Mouse (Mus musculus) lung, postnatal 0 days (tissue): ENCODE results near the gene Pde11a. TPM values are rescaled to one million over a fixed set of nuclear protein-coding genes. Genes with fewer than 3 reads are reported as not detected.
A peak's percentile ranks its signal among the peaks of the same experiment; 100 is the strongest.

Experiments used
- ATAC-seq: fragments of 200-750 bp; cut with Nextera tagmentation; 2 replicates; pipeline ENCODE4 v1.8.0; 2017; ENCODE audit warnings: moderate library complexity
- DNase-seq: peaks from one replicate; pipeline ENCODE4 v3.0.0-alpha.2; 2016; ENCODE audit warnings: low spot score
- H3K27ac ChIP-seq: fragments of 300-500 bp; sonication (generic); 2 replicates; pipeline ENCODE4 v1.5.1; 2014; ENCODE audit warnings: antibody characterized with exemption, mild to moderate bottlenecking, low read length, mixed read lengths
- H3K27me3 ChIP-seq: fragments of 300-500 bp; sonication (generic); replicated peaks from 2 replicates; pipeline ENCODE4 v1.6.1; 2014; ENCODE audit warnings: low read length, mixed read lengths; ENCODE audit not compliant: insufficient read depth
- H3K36me3 ChIP-seq: fragments of 300-500 bp; sonication (generic); 2 replicates; pipeline ENCODE4 v1.6.1; 2014; ENCODE audit warnings: low read length, mixed read lengths; ENCODE audit not compliant: insufficient read depth
- H3K4me1 ChIP-seq: fragments of 300-500 bp; sonication (generic); 2 replicates; pipeline ENCODE4 v1.6.1; 2014; ENCODE audit warnings: antibody characterized with exemption, low read depth, low read length, mixed read lengths; ENCODE audit not compliant: insufficient read depth
- H3K4me2 ChIP-seq: fragments of 300-500 bp; sonication (generic); replicated peaks from 2 replicates; pipeline ENCODE4 v1.6.1; 2014; ENCODE audit warnings: low read depth, mild to moderate bottlenecking, low read length, moderate library complexity, mixed read lengths
- H3K4me3 ChIP-seq: fragments of 300-500 bp; sonication (generic); 2 replicates; pipeline ENCODE4 v1.5.1; 2014; ENCODE audit warnings: low read depth, low read length
- H3K9ac ChIP-seq: fragments of 300-500 bp; sonication (generic); replicated peaks from 2 replicates; pipeline ENCODE4 v1.6.1; 2014; ENCODE audit warnings: low read depth, mild to moderate bottlenecking
- H3K9me3 ChIP-seq: fragments of 300-500 bp; sonication (generic); 2 replicates; pipeline ENCODE4 v1.6.1; 2016; ENCODE audit warnings: low read length, mixed read lengths
- CTCF ChIP-seq: IDR thresholded peaks from 2 replicates; pipeline ENCODE4 v1.5.1; 2016; ENCODE audit warnings: antibody characterized with exemption, mild to moderate bottlenecking
- EP300 ChIP-seq: IDR thresholded peaks from 2 replicates; pipeline ENCODE4 v1.6.1; 2016; ENCODE audit warnings: antibody characterized with exemption, mild to moderate bottlenecking, control low read depth
- WGBS: fragments of 180-500 bp; shearing (Covaris S2); extraction: QIAGEN DNeasy Blood & Tissue Kit; methylation state at CpG from one replicate; pipeline ENCODE4 v1.1.7; 2014; 5-methylcytosine and 5-hydroxymethylcytosine counted together
- polyA plus RNA-seq: library from polyadenylated mRNA; unstranded; fragments of >200 nt; fragmentation: Nextera tagmentation; extraction: Ambion mirVana; gene quantifications from 2 replicates; pipeline ENCODE4 v1.2.1, GENCODE M21; 2015

The Pde11a gene
- polyA plus RNA-seq, 1 experiment from 2014 or later: 0.16 TPM

DNA sequence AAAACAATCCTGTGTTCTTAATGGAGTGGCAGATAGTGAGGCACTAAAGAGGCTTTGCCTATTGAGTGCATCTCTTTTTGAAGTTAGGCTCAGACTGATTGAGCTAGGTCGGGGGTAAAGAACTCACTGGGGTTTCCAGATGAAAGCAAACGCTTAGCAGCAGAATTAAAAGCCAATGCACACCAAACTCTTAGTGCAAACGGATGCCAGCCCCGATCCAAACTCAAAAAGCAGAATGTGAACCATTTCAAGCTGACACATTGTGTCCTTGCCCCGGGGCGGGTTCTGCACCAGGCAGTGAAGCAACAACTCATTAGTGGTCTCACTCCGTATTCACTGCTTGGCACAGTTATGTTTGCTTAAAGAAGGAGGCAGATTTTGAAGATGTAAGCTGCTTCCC is 321.7 kb downstream of the Pde11a start:
- TF ChIP-seq EP300 (no peak), CTCF (no peak)
- Histone ChIP-seq H3K9me3 (no peaks in the 10 kb centered on the region), H3K4me1 (no peaks in the 10 kb centered on the region), H3K4me3 (no peak overlapping the region), H3K4me2 (no peak overlapping the region), H3K9ac (no peak overlapping the region), H3K36me3 (no peaks in the 10 kb centered on the region), H3K27me3 (no peaks in the 10 kb centered on the region), H3K27ac (no peak overlapping the region)
- ATAC-seq (no peak), DNase-seq (no peak)
- 14% methylated on average over 7 of the region's 7 CpGs for WGBS

DNA sequence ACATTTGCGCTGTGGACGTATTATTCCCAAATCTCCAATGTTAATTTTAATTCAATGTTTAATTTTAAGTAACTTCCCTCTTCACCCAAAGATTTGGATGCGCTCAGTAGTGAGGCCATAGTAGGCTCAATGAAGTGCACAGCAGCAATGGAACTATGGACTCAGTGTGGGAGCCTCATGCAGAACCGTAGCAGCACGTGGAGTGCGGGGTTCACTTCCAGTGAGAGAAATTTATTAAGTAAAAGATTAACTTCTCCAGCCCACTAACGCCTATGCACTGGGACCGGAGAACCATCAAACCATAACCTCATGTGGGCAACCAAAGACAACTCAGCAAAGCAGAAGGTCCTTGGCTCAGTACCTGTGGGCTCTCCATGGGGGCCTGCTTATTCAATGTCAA is 322.4 kb downstream of the Pde11a start:
- TF ChIP-seq CTCF (no peak), EP300 (no peak)
- Histone ChIP-seq H3K9ac (no peak overlapping the region), H3K9me3 (no peaks in the 10 kb centered on the region), H3K27ac (no peak overlapping the region), H3K27me3 (no peaks in the 10 kb centered on the region), H3K4me1 (no peaks in the 10 kb centered on the region), H3K36me3 (no peaks in the 10 kb centered on the region), H3K4me2 (no peak overlapping the region), H3K4me3 (no peak overlapping the region)
- no peak for DNase-seq
- ATAC-seq: no peak
- 77% methylated on average over 8 of the region's 8 CpGs for WGBS

DNA sequence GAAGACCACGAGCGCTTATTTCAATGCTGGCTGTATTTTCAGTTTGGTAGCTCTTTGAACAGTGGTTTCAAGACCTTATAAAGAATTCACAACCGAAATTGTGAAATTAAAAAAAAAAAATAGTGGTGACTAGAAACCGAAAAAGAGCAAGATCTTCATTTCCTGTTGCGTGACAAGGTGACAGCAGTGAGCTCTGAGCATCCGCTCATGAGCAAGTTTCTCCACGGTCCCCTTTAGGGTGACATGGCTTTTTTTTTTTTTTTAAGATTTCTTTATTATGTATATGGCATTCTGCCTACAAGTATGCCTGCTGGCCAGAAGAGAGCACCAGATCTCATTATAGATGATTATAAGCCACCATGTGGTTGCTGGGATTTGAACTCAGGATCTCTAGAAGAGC is 323.1 kb downstream of the Pde11a start:
- no peak overlapping the region for H3K27ac ChIP-seq
- H3K36me3 ChIP-seq: no peaks in the 10 kb centered on the region
- no peak for ATAC-seq
- TF ChIP-seq CTCF: no peak
- no peak for TF ChIP-seq EP300
- H3K27me3 ChIP-seq: no peaks in the 10 kb centered on the region
- no peaks in the 10 kb centered on the region for H3K9me3 ChIP-seq
- no peak overlapping the region for H3K9ac ChIP-seq
- DNase-seq: no peak
- H3K4me1 ChIP-seq: no peaks in the 10 kb centered on the region
- no peak overlapping the region for H3K4me2 ChIP-seq
- 86% methylated on average over 7 of the region's 7 CpGs for WGBS
- no peak overlapping the region for H3K4me3 ChIP-seq

DNA sequence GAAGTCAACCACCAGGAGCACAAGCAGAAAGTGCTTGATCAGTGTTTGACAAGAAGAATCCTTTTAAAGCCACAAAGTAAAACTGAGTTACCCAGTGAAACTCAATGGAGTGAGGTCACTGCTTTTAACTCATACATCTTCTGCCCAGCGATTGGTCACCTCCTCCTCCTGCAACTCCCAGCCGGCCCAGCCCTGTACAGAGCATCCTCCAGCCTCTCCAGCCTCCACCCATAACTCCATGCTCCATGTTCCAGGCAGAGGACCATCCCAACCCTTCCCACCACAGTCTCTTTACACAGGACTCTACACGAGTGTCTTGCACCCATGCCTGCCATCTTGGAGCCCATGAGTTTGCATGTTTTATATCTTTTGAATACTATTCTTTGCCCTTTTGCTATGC is 323.9 kb downstream of the Pde11a start:
- Histone ChIP-seq H3K27me3 (no peaks in the 10 kb centered on the region), H3K36me3 (no peaks in the 10 kb centered on the region), H3K9ac (no peak overlapping the region), H3K4me3 (no peak overlapping the region), H3K4me1 (no peaks in the 10 kb centered on the region), H3K4me2 (no peak overlapping the region), H3K9me3 (no peaks in the 10 kb centered on the region), H3K27ac (no peak overlapping the region)
- DNase-seq (no peak), ATAC-seq (no peak)
- WGBS: 71% methylated on average over 3 of the region's 3 CpGs
- TF ChIP-seq CTCF (no peak), EP300 (no peak)

DNA sequence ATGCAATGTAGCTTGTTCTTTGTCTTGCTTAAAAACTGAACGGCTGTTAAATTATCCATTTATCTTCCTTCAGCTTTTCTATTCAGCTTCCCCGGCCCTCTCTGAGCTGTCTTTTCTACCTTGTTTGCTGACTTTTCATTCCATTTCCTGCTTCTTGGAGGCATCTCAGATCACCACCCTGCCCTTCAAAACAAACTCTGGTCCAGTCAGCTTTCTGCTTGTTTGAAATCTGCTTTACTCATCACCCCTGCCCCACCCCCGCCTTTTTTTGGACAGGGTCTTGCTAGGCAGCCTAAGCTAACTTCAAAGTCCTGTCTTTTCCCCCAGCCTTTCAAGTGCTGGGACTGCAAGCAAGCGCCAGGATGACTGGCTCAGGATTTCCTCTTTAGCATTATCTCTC is 332.4 kb downstream of the Pde11a start:
- Histone ChIP-seq H3K36me3 (no peaks in the 10 kb centered on the region), H3K4me1 (no peaks in the 10 kb centered on the region), H3K9me3 (no peaks in the 10 kb centered on the region), H3K27me3 (no peaks in the 10 kb centered on the region), H3K9ac (no peak overlapping the region), H3K4me2 (no peak overlapping the region), H3K27ac (no peak overlapping the region), H3K4me3 (no peak overlapping the region)
- DNase-seq (no peak), ATAC-seq (no peak)
- 13% methylated on average over 4 of the region's 4 CpGs for WGBS
- TF ChIP-seq EP300 (no peak), CTCF (no peak)

DNA sequence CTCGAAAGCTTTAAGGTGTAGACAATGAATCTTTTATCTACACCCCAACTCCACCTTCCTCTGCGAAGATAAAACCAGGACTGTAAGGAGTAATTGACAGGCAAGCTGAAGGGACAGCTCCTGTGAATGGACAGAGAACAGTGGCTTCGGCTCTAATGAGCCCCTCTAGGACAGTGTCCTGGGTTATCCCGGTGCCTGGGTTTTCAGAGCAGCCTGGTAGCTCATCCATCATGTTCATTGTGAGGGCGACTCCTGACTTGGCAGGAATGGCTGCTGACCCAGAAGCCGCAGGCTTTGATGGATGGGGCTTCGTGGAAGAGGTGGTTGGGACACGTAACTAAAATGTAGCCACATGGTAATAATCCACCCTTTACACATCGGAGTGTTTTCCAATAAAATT is 335.7 kb downstream of the Pde11a start:
- 35% methylated on average over 9 of the region's 9 CpGs for WGBS
- H3K36me3 ChIP-seq: no peaks in the 10 kb centered on the region

DNA sequence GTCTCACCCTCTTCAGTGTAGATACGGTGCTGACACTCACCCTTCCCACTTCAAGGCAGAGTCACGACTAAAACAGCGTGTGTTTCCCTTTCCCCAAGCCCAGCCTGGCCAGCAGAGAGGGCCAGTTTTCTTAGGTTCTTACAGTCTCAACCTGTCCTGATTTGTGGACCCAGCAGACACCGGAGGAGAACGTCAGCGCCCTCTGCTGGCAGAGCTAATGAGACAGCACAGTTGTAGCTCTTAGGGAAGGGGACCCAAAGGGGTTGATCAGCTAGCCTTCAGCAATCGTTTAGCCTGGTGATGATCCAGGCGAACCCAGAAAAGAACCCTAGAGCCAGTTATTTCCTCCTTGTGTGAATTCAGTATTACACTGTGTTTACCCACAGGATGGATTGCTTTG is 337.2 kb downstream of the Pde11a start:
- H3K9ac ChIP-seq: no peak overlapping the region
- 31% methylated on average over 8 of the region's 8 CpGs for WGBS
- peak; percentile 49 for DNase-seq

More for the DNA sequence above, 335.7 kb downstream of the Pde11a start:
- H3K9me3 ChIP-seq: no peaks in the 10 kb centered on the region
- H3K9ac ChIP-seq: no peak overlapping the region
- no peak for DNase-seq
- H3K4me2 ChIP-seq: no peak overlapping the region
- no peak overlapping the region for H3K4me3 ChIP-seq
- H3K4me1 ChIP-seq: no peaks in the 10 kb centered on the region
- no peak overlapping the region for H3K27ac ChIP-seq
- TF ChIP-seq CTCF (no peak), EP300 (no peak)
- no peak for ATAC-seq
- no peaks in the 10 kb centered on the region for H3K27me3 ChIP-seq

More for the DNA sequence above, 337.2 kb downstream of the Pde11a start:
- ATAC-seq: 0 out of 2 replicates have a peak, but pooled peaks have one; percentile 46
- H3K27me3 ChIP-seq: no peaks in the 10 kb centered on the region
- no peak overlapping the region for H3K4me3 ChIP-seq
- no peaks in the 10 kb centered on the region for H3K9me3 ChIP-seq
- no peak overlapping the region for H3K4me2 ChIP-seq
- no peak overlapping the region for H3K27ac ChIP-seq
- no peaks in the 10 kb centered on the region for H3K4me1 ChIP-seq
- TF ChIP-seq EP300 (no peak), CTCF (peak; percentile 83)
- H3K36me3 ChIP-seq: no peaks in the 10 kb centered on the region
